Mouse (Mus musculus): Measurements from ENCODE around the gene Smco4. TPM values are rescaled to one million over a fixed set of nuclear protein-coding genes. Genes with fewer than 3 reads are reported as not detected.
"Not testable (repeated sequence)": the region's sequence is repeated elsewhere in the genome, so short reads cannot be mapped to it uniquely, and the experiment has no call there.

Smco4 gene
- polyA plus RNA-seq, 1 experiment from 2014 or later, result 3.7 TPM

DNA sequence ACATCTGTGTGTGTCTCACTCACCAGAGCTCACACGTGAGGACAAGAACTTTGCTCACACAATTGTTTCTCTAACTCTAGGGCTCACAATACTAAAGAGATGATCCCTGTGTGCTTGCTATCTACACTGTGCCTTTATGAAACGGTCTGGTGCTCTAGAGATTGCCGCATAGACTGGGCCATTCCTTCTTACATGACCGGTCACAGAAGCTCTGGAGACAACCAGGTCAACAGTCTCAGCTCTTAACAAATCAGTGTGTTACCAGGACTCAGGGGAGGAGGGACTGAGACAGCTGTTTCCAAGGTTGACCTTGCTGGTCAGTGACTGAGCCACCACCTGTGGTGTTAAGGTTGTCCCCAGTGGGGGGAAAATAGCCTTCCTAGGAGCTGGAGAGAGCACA is 1.5 kb upstream of the Smco4 start:
- peak; percentile 66 for DNase-seq (ENCODE audit: low spot score, missing footprints)
- WGBS, result 86% methylated on average over 4 of the region's 4 CpGs

DNA sequence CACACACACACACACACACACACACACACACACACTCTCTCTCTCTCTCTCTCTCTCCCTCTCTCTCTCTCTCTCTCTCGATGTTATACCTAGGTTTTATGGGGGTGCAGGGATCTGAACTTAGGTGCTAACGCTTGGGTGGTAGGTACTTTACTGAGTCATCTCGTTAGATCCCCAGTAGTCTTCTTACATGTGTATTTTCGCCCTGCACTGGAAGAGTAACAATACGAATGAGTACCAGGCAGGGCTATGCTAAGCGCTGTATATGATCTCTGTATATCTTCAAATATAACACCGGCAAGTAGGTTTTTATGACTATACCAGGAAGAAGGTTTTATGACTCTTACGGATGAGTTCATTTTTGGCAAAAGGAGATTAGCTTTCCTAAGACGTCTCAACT is 831 bp upstream of the Smco4 start:
- Histone ChIP-seq H3K36me3 (ENCODE audit: control insufficient read depth, insufficient read depth, low read length) (no peaks in the 10 kb centered on the region), H3K27me3 (ENCODE audit: control insufficient read depth, insufficient read depth, low read length) (no peaks in the 10 kb centered on the region), H3K4me2 (no peak overlapping the region), H3K27ac (ENCODE audit: low read depth, low read length) (no peak overlapping the region), H3K9me3 (ENCODE audit: control insufficient read depth, low read length) (no peaks in the 10 kb centered on the region), H3K4me3 (ENCODE audit: low read depth, low read length) (no peak overlapping the region), H3K9ac (ENCODE audit: low read length) (no peak overlapping the region), H3K4me1 (ENCODE audit: control insufficient read depth, insufficient read depth, low read length) (peaks cover 14% of the 10 kb centered on the region)
- WGBS, result 85% methylated on average over 9 of the region's 9 CpGs
- DNase-seq (ENCODE audit: low spot score, missing footprints) (peak; percentile 71), ATAC-seq (ENCODE audit: low FRiP score) (no peak)

More for the DNA sequence above, 1.5 kb upstream of the Smco4 start:
- H3K36me3 ChIP-seq (ENCODE audit: control insufficient read depth, insufficient read depth, low read length), result no peaks in the 10 kb centered on the region
- H3K4me1 ChIP-seq (ENCODE audit: control insufficient read depth, insufficient read depth, low read length), result peaks cover 14% of the 10 kb centered on the region
- no peak overlapping the region for H3K4me3 ChIP-seq (ENCODE audit: low read depth, low read length)
- no peak for ATAC-seq (ENCODE audit: low FRiP score)
- H3K9me3 ChIP-seq (ENCODE audit: control insufficient read depth, low read length), result no peaks in the 10 kb centered on the region
- no peak overlapping the region for H3K9ac ChIP-seq (ENCODE audit: low read length)
- no peaks in the 10 kb centered on the region for H3K27me3 ChIP-seq (ENCODE audit: control insufficient read depth, insufficient read depth, low read length)
- no peak overlapping the region for H3K4me2 ChIP-seq
- no peak overlapping the region for H3K27ac ChIP-seq (ENCODE audit: low read depth, low read length)

DNA sequence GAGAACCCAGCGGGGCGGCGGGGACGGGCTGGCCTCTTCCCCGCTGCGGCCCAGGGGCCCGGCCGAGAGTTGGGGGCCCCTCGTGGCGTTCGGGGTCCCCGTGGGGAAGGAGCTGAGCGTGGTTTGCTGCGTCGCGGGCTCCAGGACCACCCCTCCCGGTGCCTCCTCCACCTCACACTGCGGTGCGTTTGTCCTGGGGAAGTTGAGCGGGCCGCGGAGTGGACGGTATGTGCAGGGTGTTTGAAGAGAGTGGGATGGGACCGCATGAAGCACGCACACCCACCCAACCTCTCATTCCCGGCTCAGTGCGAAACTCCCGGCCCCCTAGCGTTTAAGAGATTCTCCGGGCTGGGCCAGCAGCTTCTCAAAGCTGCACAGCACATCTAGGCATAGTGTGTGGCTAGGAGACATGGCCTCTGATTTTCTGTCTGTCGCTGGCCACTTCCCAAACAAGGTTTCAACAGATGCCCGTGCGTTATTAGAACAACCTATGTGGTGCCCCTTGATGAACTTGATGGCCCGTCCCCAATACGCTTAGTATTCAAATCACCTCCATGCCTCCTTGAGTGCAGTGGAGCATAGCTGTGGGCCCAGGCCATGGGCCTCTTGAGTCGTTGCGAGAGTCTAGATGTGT is 810 bp downstream of the Smco4 start:
- 1% methylated on average over 33 of the region's 37 CpGs for WGBS
- Histone ChIP-seq H3K27me3 (ENCODE audit: control insufficient read depth, insufficient read depth, low read length) (no peaks in the 10 kb centered on the region), H3K9me3 (ENCODE audit: control insufficient read depth, low read length) (no peaks in the 10 kb centered on the region), H3K4me1 (ENCODE audit: control insufficient read depth, insufficient read depth, low read length) (peaks cover 14% of the 10 kb centered on the region), H3K36me3 (ENCODE audit: control insufficient read depth, insufficient read depth, low read length) (no peaks in the 10 kb centered on the region), H3K27ac (ENCODE audit: low read depth, low read length) (no peak overlapping the region), H3K4me2 (peak overlapping the region; percentile 97), H3K9ac (ENCODE audit: low read length) (peak overlapping the region; percentile 90), H3K4me3 (ENCODE audit: low read depth, low read length) (peak overlapping the region; percentile 84)
- DNase-seq (ENCODE audit: low spot score, missing footprints) (peak; percentile 96), ATAC-seq (ENCODE audit: low FRiP score) (peak; percentile 68)

DNA sequence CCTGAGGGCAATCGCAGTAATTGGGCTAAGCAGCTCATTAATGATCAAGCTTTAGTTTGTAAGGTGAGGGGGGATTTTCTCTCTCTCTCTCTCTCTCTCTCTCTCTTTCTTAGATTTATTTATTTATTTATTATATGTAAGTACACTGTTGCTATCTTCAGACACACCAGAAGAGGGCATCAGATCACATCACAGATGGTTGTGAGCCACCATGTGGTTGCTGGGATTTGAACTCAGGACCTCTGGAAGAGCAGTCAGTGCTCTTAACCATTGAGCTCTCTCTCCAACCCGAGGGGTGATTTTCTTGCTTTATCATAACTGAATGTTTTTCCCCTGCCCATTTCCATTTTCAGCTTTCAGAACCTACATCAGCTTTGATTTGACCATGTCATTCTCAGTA is 2.0 kb downstream of the Smco4 start:
- not testable (repeated sequence) for H3K27me3 ChIP-seq (ENCODE audit: control insufficient read depth, insufficient read depth, low read length); H3K36me3 ChIP-seq (ENCODE audit: control insufficient read depth, insufficient read depth, low read length); H3K27ac ChIP-seq (ENCODE audit: low read depth, low read length); DNase-seq (ENCODE audit: low spot score, missing footprints); H3K9me3 ChIP-seq (ENCODE audit: control insufficient read depth, low read length); ATAC-seq (ENCODE audit: low FRiP score); H3K4me2 ChIP-seq; H3K9ac ChIP-seq (ENCODE audit: low read length); H3K4me3 ChIP-seq (ENCODE audit: low read depth, low read length)
- WGBS, result 93% methylated on average over 2 of the region's 2 CpGs
- H3K4me1 ChIP-seq (ENCODE audit: control insufficient read depth, insufficient read depth, low read length), result peaks cover 14% of the 10 kb centered on the region

DNA sequence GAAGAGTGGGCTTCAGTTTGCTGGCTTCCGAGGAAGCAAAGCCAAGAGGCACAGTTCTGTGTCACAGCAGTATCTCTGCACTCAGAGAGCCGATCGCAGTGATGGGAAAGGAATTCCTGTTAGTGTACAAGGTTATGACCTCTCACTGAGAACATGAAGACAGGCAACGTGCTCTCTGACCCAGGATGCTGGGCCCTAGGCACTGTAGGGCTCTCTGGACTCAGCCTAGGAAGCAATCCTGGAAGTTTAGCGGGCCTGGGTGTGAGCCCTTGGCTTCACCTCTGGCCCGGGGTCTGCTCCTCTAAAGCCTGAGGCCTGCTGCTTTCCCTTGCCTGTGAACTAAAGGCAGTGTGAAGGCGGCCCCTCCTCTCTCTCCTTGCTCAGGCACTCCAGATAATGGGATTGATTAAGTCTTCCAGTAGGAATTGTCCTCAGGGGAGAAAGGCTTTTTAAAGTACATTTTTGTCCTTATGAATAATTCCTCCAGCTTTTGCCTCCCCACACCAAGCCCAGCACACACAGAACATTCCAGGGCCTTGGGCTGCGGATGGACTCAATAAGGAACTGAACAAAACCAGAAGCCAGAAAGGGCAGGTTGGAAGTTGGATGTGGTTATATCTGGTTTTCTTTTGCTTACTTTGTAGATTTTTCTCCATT is 2.8 kb downstream of the Smco4 start:
- Histone ChIP-seq H3K4me2 (no peak overlapping the region), H3K4me1 (ENCODE audit: control insufficient read depth, insufficient read depth, low read length) (peaks cover 14% of the 10 kb centered on the region), H3K27me3 (ENCODE audit: control insufficient read depth, insufficient read depth, low read length) (no peaks in the 10 kb centered on the region), H3K4me3 (ENCODE audit: low read depth, low read length) (no peak overlapping the region), H3K9me3 (ENCODE audit: control insufficient read depth, low read length) (no peaks in the 10 kb centered on the region), H3K36me3 (ENCODE audit: control insufficient read depth, insufficient read depth, low read length) (no peaks in the 10 kb centered on the region), H3K27ac (ENCODE audit: low read depth, low read length) (peak overlapping the region; percentile 22; the same call in 1 of the 2 replicates), H3K9ac (ENCODE audit: low read length) (no peak overlapping the region)
- peak; percentile 91 for DNase-seq (ENCODE audit: low spot score, missing footprints)
- peak; percentile 14; the same call in 1 of the 2 replicates for ATAC-seq (ENCODE audit: low FRiP score)
- 14% methylated on average over 8 of the region's 8 CpGs for WGBS

DNA sequence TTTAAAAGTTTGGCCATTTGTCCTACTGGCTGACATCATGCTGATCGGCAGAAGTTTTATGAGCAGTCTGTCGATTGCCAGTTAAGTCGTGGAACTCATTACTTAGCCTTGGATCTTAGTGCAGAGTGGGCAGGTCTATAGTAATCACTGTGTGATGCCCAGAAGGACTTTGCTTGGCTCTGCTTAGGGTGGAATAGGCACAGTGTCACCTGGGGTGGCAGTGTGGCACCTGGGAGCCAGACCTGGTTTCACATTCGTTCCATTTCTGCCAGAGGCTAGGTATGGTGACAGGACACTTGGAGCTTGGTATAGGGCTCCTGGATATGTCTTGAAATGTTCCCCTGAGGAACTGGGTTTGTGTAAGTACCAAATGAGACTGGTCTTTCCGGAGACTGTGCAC is 6.8 kb downstream of the Smco4 start:
- Histone ChIP-seq H3K9ac (ENCODE audit: low read length) (no peak overlapping the region), H3K36me3 (ENCODE audit: control insufficient read depth, insufficient read depth, low read length) (no peaks in the 10 kb centered on the region), H3K4me3 (ENCODE audit: low read depth, low read length) (no peak overlapping the region), H3K27ac (ENCODE audit: low read depth, low read length) (no peak overlapping the region), H3K9me3 (ENCODE audit: control insufficient read depth, low read length) (no peaks in the 10 kb centered on the region), H3K4me2 (no peak overlapping the region), H3K27me3 (ENCODE audit: control insufficient read depth, insufficient read depth, low read length) (no peaks in the 10 kb centered on the region), H3K4me1 (ENCODE audit: control insufficient read depth, insufficient read depth, low read length) (peaks cover 10% of the 10 kb centered on the region)
- 91% methylated on average over 5 of the region's 5 CpGs for WGBS
- DNase-seq (ENCODE audit: low spot score, missing footprints), result peak; percentile 56
- no peak for ATAC-seq (ENCODE audit: low FRiP score)

DNA sequence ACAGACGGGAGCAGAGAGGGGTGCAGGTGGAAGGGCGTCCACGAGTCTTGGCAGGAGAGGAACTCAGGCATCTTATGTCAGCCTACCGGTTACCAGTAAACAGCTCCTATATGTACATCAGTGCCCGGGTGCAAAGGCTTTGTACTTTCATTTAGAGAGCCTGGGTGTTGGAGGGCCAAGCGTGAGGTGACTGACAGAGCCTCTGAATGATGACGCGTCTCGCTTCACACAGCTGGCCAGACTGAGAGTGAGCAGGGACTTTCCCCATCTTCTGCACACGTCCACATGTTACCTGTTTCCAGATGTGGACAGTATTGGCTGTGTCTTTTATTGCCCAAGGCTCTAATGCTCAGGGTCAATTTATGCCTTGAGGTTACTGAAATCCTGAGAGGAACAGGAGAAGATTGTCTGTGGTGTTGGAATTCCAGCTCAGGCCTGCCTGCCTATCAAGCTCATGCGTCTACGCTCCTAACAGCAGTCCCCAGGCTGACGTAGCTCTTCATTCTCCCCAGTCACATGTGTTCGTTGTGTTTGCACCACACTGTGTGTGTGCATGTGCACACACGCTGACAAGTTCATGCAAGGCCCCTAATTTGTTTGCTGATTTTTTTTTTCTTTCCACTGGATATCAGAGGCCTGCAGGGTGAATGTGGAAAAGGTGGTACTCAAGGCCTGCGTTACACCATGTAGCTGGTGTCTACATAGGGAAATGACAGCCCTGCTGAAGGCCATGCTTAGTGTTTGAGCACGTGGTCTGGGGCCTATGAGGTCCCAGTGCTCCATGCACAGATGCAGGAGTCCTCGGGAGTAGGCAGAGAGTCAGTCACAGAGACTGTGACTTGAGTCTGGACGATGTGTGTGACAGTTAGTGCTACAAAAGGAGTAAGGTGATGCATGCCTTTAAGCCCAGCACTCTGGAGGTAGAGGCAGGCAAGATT is 8.4 kb downstream of the Smco4 start:
- no peak overlapping the region for H3K9ac ChIP-seq (ENCODE audit: low read length)
- DNase-seq (ENCODE audit: low spot score, missing footprints) (peak; percentile 66), ATAC-seq (ENCODE audit: low FRiP score) (no peak)
- H3K4me1 ChIP-seq (ENCODE audit: control insufficient read depth, insufficient read depth, low read length), result no peaks in the 10 kb centered on the region; the same call in 1 of the 2 replicates
- WGBS, result 84% methylated on average over 19 of the region's 19 CpGs
- no peaks in the 10 kb centered on the region for H3K9me3 ChIP-seq (ENCODE audit: control insufficient read depth, low read length)
- no peak overlapping the region for H3K4me2 ChIP-seq
- no peak overlapping the region for H3K4me3 ChIP-seq (ENCODE audit: low read depth, low read length)
- H3K36me3 ChIP-seq (ENCODE audit: control insufficient read depth, insufficient read depth, low read length), result no peaks in the 10 kb centered on the region; the same call in 1 of the 2 replicates
- no peak overlapping the region for H3K27ac ChIP-seq (ENCODE audit: low read depth, low read length)
- H3K27me3 ChIP-seq (ENCODE audit: control insufficient read depth, insufficient read depth, low read length), result no peaks in the 10 kb centered on the region

DNA sequence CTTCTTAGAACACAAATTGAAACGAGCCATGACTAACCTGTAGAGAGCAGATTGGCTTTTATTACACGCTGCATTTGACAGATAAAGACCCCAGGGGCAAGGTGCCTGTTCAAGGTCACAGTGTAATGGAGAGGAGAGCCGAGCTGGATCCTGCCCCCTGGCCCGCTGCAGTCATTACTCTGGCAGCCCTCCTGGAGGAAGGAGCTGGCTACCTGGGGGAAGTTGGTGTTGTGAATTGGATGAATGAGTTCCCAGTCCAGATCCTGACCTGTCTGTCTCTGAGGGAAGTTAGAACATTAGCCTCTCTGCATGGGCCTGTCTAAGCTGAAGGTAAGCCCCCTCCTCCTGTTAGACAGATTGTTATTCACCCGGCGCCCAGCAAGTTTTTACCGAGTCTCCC is 9.2 kb downstream of the Smco4 start:
- Histone ChIP-seq H3K27me3 (ENCODE audit: control insufficient read depth, insufficient read depth, low read length) (no peaks in the 10 kb centered on the region), H3K27ac (ENCODE audit: low read depth, low read length) (no peak overlapping the region), H3K4me3 (ENCODE audit: low read depth, low read length) (no peak overlapping the region), H3K36me3 (ENCODE audit: control insufficient read depth, insufficient read depth, low read length) (no peaks in the 10 kb centered on the region; the same call in 1 of the 2 replicates), H3K4me1 (ENCODE audit: control insufficient read depth, insufficient read depth, low read length) (no peaks in the 10 kb centered on the region), H3K9ac (ENCODE audit: low read length) (no peak overlapping the region), H3K9me3 (ENCODE audit: control insufficient read depth, low read length) (no peaks in the 10 kb centered on the region), H3K4me2 (no peak overlapping the region)
- whole genome bisulfite sequencing, result 45% methylated on average over 7 of the region's 7 CpGs
- ATAC-seq (ENCODE audit: low FRiP score) (no peak), DNase-seq (ENCODE audit: low spot score, missing footprints) (peak; percentile 79)

Data from midbrain, embryonic 11.5 days (tissue).